Comparison of ENCODE assay signal across 8 mouse cellular contexts in the genomic region with DNA sequence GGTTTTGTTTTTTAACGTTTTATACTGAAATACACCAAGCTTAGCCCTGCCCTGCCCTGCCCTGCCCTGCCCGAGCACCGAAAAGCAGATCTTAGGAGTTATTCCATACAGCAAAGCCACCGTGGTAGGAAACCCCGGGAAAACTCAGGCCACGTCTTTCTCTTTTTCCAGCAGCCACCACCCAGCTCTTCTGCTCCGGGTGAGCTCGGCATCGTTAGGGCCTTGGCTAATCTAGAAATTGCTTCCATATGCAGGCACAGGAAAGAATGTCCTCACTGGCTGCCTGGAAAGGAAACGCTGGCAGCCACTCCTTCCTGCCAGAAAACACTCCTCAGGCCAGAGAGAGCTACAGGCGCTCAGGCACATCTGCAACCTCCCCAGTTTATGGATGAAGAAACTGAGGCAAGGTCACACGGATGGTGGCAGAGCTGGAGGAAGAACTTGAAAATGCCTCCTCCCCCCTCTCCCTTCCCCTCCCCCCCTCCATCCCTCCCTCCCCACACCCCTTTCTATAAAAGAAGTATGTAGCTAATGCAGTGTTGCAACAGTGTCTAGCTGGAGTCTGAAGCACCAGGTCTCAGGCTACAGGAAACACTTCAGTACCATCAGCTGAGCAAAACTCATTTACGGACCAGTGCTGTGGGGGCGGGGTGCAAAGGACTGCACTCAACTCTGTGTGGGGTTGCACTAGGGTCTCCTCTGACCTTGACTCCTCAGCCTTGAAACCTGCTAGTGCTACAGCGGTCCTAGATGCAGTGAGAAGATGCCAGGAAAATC. TPM values are rescaled to one million over a fixed set of nuclear protein-coding genes. Genes with fewer than 3 reads are reported as not detected.
A peak's percentile ranks its signal among the peaks of the same experiment; 100 is the strongest.
DNase-seq lines count a peak whose midpoint lies in the region; ATAC-seq lines count a peak whose summit lies in the region.

No protein-coding gene starts in this region.

- peak; percentile 77 for ATAC-seq in limb, embryonic 13.5 days (ENCODE audit: low FRiP score, low read depth)
- ATAC-seq in midbrain, embryonic 13.5 days: no peak

- H3K9me3 ChIP-seq in limb, embryonic 13.5 days: no peaks in the 10 kb centered on the region
- H3K9me3 ChIP-seq in midbrain, embryonic 13.5 days: no peaks in the 10 kb centered on the region

- peak; percentile 43 for DNase-seq in kidney, adult 9 months
- no peak for DNase-seq in kidney, adult 8-10 months
- peak; percentile 71 to 77 for DNase-seq in heart, adult 9 months (ENCODE audit: low spot score in 2 of 2)
- peak; percentile 74 for DNase-seq in skeletal muscle tissue, adult 2 months (ENCODE audit: low read depth, low spot score)
- DNase-seq in frontal cortex, postnatal 36 days (ENCODE audit: low spot score in 2 of 2): no peak
- DNase-seq in ovary, adult 18-20 months (ENCODE audit: low spot score): no peak

- peak overlapping the region; percentile 88 for H3K27ac ChIP-seq in limb, embryonic 13.5 days
- H3K27ac ChIP-seq in midbrain, embryonic 13.5 days: no peak overlapping the region

- H3K9ac ChIP-seq in limb, embryonic 13.5 days: no peak overlapping the region
- H3K9ac ChIP-seq in midbrain, embryonic 13.5 days (replicated peaks): no peak overlapping the region

- H3K27me3 ChIP-seq in limb, embryonic 13.5 days: no peaks in the 10 kb centered on the region
- H3K27me3 ChIP-seq in midbrain, embryonic 13.5 days: no peaks in the 10 kb centered on the region

- 23% methylated on average over 15 of the region's 15 CpGs for WGBS in limb, embryonic 13.5 days
- WGBS in midbrain, embryonic 13.5 days: 83% methylated on average over 15 of the region's 15 CpGs

- H3K36me3 ChIP-seq in limb, embryonic 13.5 days: peaks cover 4% of the 10 kb centered on the region; the same call in 1 of the 2 replicates
- no peaks in the 10 kb centered on the region for H3K36me3 ChIP-seq in midbrain, embryonic 13.5 days

- H3K4me3 ChIP-seq in limb, embryonic 13.5 days: no peak overlapping the region
- H3K4me3 ChIP-seq in midbrain, embryonic 13.5 days (replicated peaks): no peak overlapping the region

- H3K4me1 ChIP-seq in limb, embryonic 13.5 days: peaks cover 52% of the 10 kb centered on the region
- no peaks in the 10 kb centered on the region for H3K4me1 ChIP-seq in midbrain, embryonic 13.5 days (replicated peaks)

- H3K4me2 ChIP-seq in limb, embryonic 13.5 days (replicated peaks): peak overlapping the region; percentile 53
- H3K4me2 ChIP-seq in midbrain, embryonic 13.5 days (replicated peaks): no peak overlapping the region

RNA-seq across cellular contexts. Expression of a gene that starts 20.1 kb away (rescaled TPM):
- polyA plus RNA-seq in limb, embryonic 13.5 days (2015; fragmentation: Nextera tagmentation; extraction: Ambion mirVana): 14.6 and 16.2 TPM in 2 replicates
- polyA plus RNA-seq in midbrain, embryonic 13.5 days (2015; fragmentation: Nextera tagmentation; extraction: Ambion mirVana): 2.0 and 2.5 TPM in 2 replicates

Comparison
In these comparisons a context has a peak if more than half of its experiments do, and no peak if none do; other contexts are left out.
1. DNase-seq: peak in kidney, adult 9 months (single experiment), heart, adult 9 months (2 of 2) and skeletal muscle tissue, adult 2 months (single experiment); none in kidney, adult 8-10 months (0 of 2), frontal cortex, postnatal 36 days (0 of 2) and ovary, adult 18-20 months (single experiment).